Mouse (Mus musculus) limb, embryonic 14.5 days (tissue): ENCODE results near the gene Rasa3. TPM values are rescaled to one million over a fixed set of nuclear protein-coding genes. Genes with fewer than 3 reads are reported as not detected.

ENCODE experiments used
- ATAC-seq: fragments of 200-750 bp; cut with Nextera tagmentation; 2 replicates; pipeline ENCODE4 v1.8.0; 2017; ENCODE audit warnings: low read depth, moderate number of reproducible peaks, moderate TSS enrichment; ENCODE audit not compliant: low FRiP score
- DNase-seq: peaks from one replicate; pipeline ENCODE4 v3.0.0-alpha.2; 2015; ENCODE audit warnings: low spot score
- H3K27ac ChIP-seq: fragments of 300-500 bp; sonication (generic); replicated peaks from 2 replicates; pipeline ENCODE4 v1.5.1; 2014; ENCODE audit warnings: low read depth, mild to moderate bottlenecking, low read length, moderate library complexity, mixed read lengths
- H3K27me3 ChIP-seq: fragments of 300-500 bp; sonication (generic); 2 replicates; pipeline ENCODE4 v1.6.1; 2014; ENCODE audit warnings: low read length, mixed read lengths; ENCODE audit not compliant: control insufficient read depth, insufficient read depth
- H3K36me3 ChIP-seq: fragments of 300-500 bp; sonication (generic); 2 replicates; pipeline ENCODE4 v1.6.1; 2014; ENCODE audit warnings: mild to moderate bottlenecking, low read length, moderate library complexity, mixed read lengths; ENCODE audit not compliant: control insufficient read depth, insufficient read depth
- H3K4me1 ChIP-seq: fragments of 300-500 bp; sonication (generic); 2 replicates; pipeline ENCODE4 v1.6.1; 2014; ENCODE audit warnings: antibody characterized with exemption, low read length, mixed read lengths; ENCODE audit not compliant: control insufficient read depth, insufficient read depth
- H3K4me2 ChIP-seq: fragments of 300-500 bp; sonication (generic); replicated peaks from 2 replicates; pipeline ENCODE4 v1.6.1; 2014; ENCODE audit warnings: low read depth, mild to moderate bottlenecking, low read length, moderate library complexity; ENCODE audit not compliant: severe bottlenecking
- H3K4me3 ChIP-seq: fragments of 300-500 bp; sonication (generic); replicated peaks from 2 replicates; pipeline ENCODE4 v1.5.1; 2014; ENCODE audit warnings: low read length
- H3K9ac ChIP-seq: fragments of 300-500 bp; sonication (generic); 2 replicates; pipeline ENCODE4 v1.6.1; 2014; ENCODE audit warnings: mild to moderate bottlenecking, low read depth, low read length, moderate library complexity; ENCODE audit not compliant: severe bottlenecking
- H3K9me3 ChIP-seq: fragments of 300-500 bp; sonication (generic); 2 replicates; pipeline ENCODE4 v1.6.1; 2016; ENCODE audit warnings: low read length; ENCODE audit not compliant: control insufficient read depth
- POLR2A ChIP-seq: fragments of 200-500 bp; IDR thresholded peaks from 2 replicates; pipeline ENCODE4 v1.8.0; 2012; ENCODE audit warnings: inconsistent platforms, mild to moderate bottlenecking, moderate library complexity, borderline replicate concordance; ENCODE audit not compliant: insufficient read depth, insufficient read length; ENCODE audit errors: extremely low read depth
- WGBS: fragments of 180-500 bp; shearing (Covaris S2); extraction: QIAGEN DNeasy Blood & Tissue Kit; methylation state at CpG from one replicate; pipeline ENCODE4 v1.1.7; 2014; 5-methylcytosine and 5-hydroxymethylcytosine counted together
- polyA plus RNA-seq, 2 experiments: library from polyadenylated mRNA; depleted of rRNA in 1 of 2; stranded (reverse) in 1 of 2; unstranded in 1 of 2; fragments of >200 nt; fragmentation: Nextera tagmentation in 1 of 2; extraction: Ambion mirVana in 1 of 2; gene quantifications; 2 replicates each; pipeline versions ENCODE4 v1.2.1 to v1.2.3; 2012 to 2014

Rasa3 gene
- polyA plus RNA-seq, 2 experiments: 30.8 to 31.6 TPM

GRCm38 (mm10) chr8:13562118-13562517 is 115.3 kb downstream of the Rasa3 start, which contains the start of gene 1700029H14Rik:
1700029H14Rik (minus strand) TSS chr8:13562461.
- Histone ChIP-seq H3K36me3 (no peaks in the 10 kb centered on the region), H3K27me3 (no peaks in the 10 kb centered on the region), H3K4me2 (no peak within 1 kb of the TSS), H3K4me3 (no peak within 1 kb of the TSS), H3K9me3 (no peaks in the 10 kb centered on the region), H3K9ac (no peak within 1 kb of the TSS), H3K27ac (no peak within 1 kb of the TSS), H3K4me1 (0 out of 2 replicates have a peak, but pooled peaks cover under 1% of the 10 kb centered on the region)
- WGBS: 33% methylated on average over 13 of the region's 13 CpGs
- ATAC-seq (peak; percentile 37; the same call in 1 of the 2 replicates), DNase-seq (no peak)
- no peak for TF ChIP-seq POLR2A

GRCm38 (mm10) chr8:13557526-13557925 is 119.9 kb downstream of the Rasa3 start:
- Histone ChIP-seq H3K27ac (no peak overlapping the region), H3K9me3 (no peaks in the 10 kb centered on the region), H3K27me3 (no peaks in the 10 kb centered on the region), H3K4me1 (no peaks in the 10 kb centered on the region), H3K9ac (no peak overlapping the region), H3K4me3 (no peak overlapping the region), H3K36me3 (no peaks in the 10 kb centered on the region), H3K4me2 (no peak overlapping the region)
- ATAC-seq (no peak), DNase-seq (no peak)
- WGBS: 57% methylated on average over 2 of the region's 2 CpGs
- no peak for TF ChIP-seq POLR2A

GRCm38 (mm10) chr8:13551574-13551830 is 125.9 kb downstream of the Rasa3 start:
- Histone ChIP-seq H3K9ac (no peak overlapping the region), H3K4me3 (no peak overlapping the region), H3K36me3 (no peaks in the 10 kb centered on the region), H3K4me2 (no peak overlapping the region), H3K27ac (no peak overlapping the region), H3K4me1 (peaks cover 6% of the 10 kb centered on the region; the same call in 1 of the 2 replicates), H3K27me3 (no peaks in the 10 kb centered on the region), H3K9me3 (no peaks in the 10 kb centered on the region)
- DNase-seq: no peak
- ATAC-seq: no peak
- 89% methylated on average over 6 of the region's 6 CpGs for WGBS
- no peak for TF ChIP-seq POLR2A

GRCm38 (mm10) chr8:13550718-13551573 is 126.5 kb downstream of the Rasa3 start:
- Histone ChIP-seq H3K9me3 (no peaks in the 10 kb centered on the region), H3K4me2 (no peak overlapping the region), H3K36me3 (no peaks in the 10 kb centered on the region), H3K27me3 (no peaks in the 10 kb centered on the region), H3K27ac (no peak overlapping the region), H3K9ac (no peak overlapping the region), H3K4me1 (peaks cover 6% of the 10 kb centered on the region; the same call in 1 of the 2 replicates), H3K4me3 (no peak overlapping the region)
- peak; percentile 93 for DNase-seq
- no peak for TF ChIP-seq POLR2A
- peak; percentile 82 for ATAC-seq
- WGBS: 54% methylated on average over 9 of the region's 9 CpGs

GRCm38 (mm10) chr8:13548831-13549230 is 128.6 kb downstream of the Rasa3 start:
- ATAC-seq (peak; percentile 61), DNase-seq (peak; percentile 70)
- WGBS: 43% methylated on average over 9 of the region's 9 CpGs
- TF ChIP-seq POLR2A: no peak
- H3K4me1 ChIP-seq: peaks cover 6% of the 10 kb centered on the region; the same call in 1 of the 2 replicates
- H3K4me2 ChIP-seq: peak overlapping the region; percentile 21; the same call in 1 of the 2 replicates
- H3K4me3 ChIP-seq: no peak overlapping the region
- H3K27me3 ChIP-seq: no peaks in the 10 kb centered on the region
- H3K27ac ChIP-seq: peak overlapping the region; percentile 68; the same call in 1 of the 2 replicates
- H3K36me3 ChIP-seq: no peaks in the 10 kb centered on the region
- no peaks in the 10 kb centered on the region for H3K9me3 ChIP-seq
- peak overlapping the region; percentile 29; the same call in 1 of the 2 replicates for H3K9ac ChIP-seq
